Mouse (Mus musculus) CH12.LX (cell line): ENCODE measurements around the gene Creb5.

ENCODE experiments used
- CHD2 ChIP-seq: IDR thresholded peaks from 2 replicates; pipeline ENCODE4 v1.6.1; 2011; ENCODE audit warnings: low read length, improper control_type of control experiment
- CTCF ChIP-seq, 2 experiments: IDR thresholded peaks in 1 of 2; conservative IDR thresholded peaks in 1 of 2; 2 replicates each; pipeline ENCODE4 v1.5.1; 2011 to 2012; ENCODE audit warnings: low read depth in 2 of 2, low read length in 2 of 2, improper control_type of control experiment in 1 of 2, inconsistent platforms in 1 of 2, mild to moderate bottlenecking in 1 of 2, moderate library complexity in 1 of 2
- ELF1 ChIP-seq: IDR thresholded peaks from 2 replicates; pipeline ENCODE4 v1.6.1; 2014; ENCODE audit warnings: low read depth, mild to moderate bottlenecking, inconsistent platforms, low read length, improper control_type of control experiment
- EP300 ChIP-seq: IDR thresholded peaks from 2 replicates; pipeline ENCODE4 v1.6.1; 2011; ENCODE audit warnings: low read length, improper control_type of control experiment
- JUND ChIP-seq: conservative IDR thresholded peaks from 2 replicates; pipeline ENCODE4 v1.6.1; 2011; ENCODE audit warnings: low read depth, low read length, improper control_type of control experiment
- MXI1 ChIP-seq: IDR thresholded peaks from 2 replicates; pipeline ENCODE4 v1.6.1; 2011; ENCODE audit warnings: mild to moderate bottlenecking, low read depth, low read length, improper control_type of control experiment
- MYC ChIP-seq: IDR thresholded peaks from 2 replicates; pipeline ENCODE4 v1.6.1; 2011; ENCODE audit warnings: low read depth, mild to moderate bottlenecking, improper control_type of control experiment, low read length
- NRF1 ChIP-seq: IDR thresholded peaks from 2 replicates; pipeline ENCODE4 v1.6.1; 2014; ENCODE audit warnings: low read depth, mild to moderate bottlenecking, inconsistent platforms, low read length, improper control_type of control experiment, moderate library complexity
- POLR2A ChIP-seq: IDR thresholded peaks from 2 replicates; pipeline ENCODE4 v1.6.1; 2011; ENCODE audit warnings: low read depth, mild to moderate bottlenecking, improper control_type of control experiment, low read length
- POLR2AphosphoS2 ChIP-seq: IDR thresholded peaks from 2 replicates; pipeline ENCODE4 v1.6.1; 2011; ENCODE audit warnings: low read depth, low read length, improper control_type of control experiment
- USF1 ChIP-seq: IDR thresholded peaks from 2 replicates; pipeline ENCODE4 v1.6.1; 2014; ENCODE audit warnings: low read depth, mild to moderate bottlenecking, inconsistent platforms, low read length, improper control_type of control experiment
- USF2 ChIP-seq: conservative IDR thresholded peaks from 2 replicates; pipeline ENCODE4 v1.6.1; 2011; ENCODE audit warnings: low read depth, low read length, improper control_type of control experiment
- ZC3H11A ChIP-seq: IDR thresholded peaks from 2 replicates; pipeline ENCODE4 v1.6.1; 2012; ENCODE audit warnings: low read depth, mild to moderate bottlenecking, inconsistent platforms, low read length, improper control_type of control experiment

GRCm38 (mm10) chr6:53508847-53509494 is 221.9 kb downstream of the Creb5 start:
- no peak for TF ChIP-seq POLR2AphosphoS2
- TF ChIP-seq EP300, result no peak
- TF ChIP-seq NRF1, result no peak
- no peak for TF ChIP-seq CTCF (conservative IDR thresholded peaks at IDR 0.05 in 1 of 2, IDR thresholded peaks at IDR 0.05 in 1 of 2; ENCODE audit: low read depth in 2 of 2, low read length in 2 of 2)
- no peak for TF ChIP-seq MXI1
- no peak for TF ChIP-seq JUND
- TF ChIP-seq ZC3H11A, result no peak
- no peak for TF ChIP-seq POLR2A
- TF ChIP-seq USF2, result no peak
- no peak for TF ChIP-seq MYC
- TF ChIP-seq CHD2, result no peak
- TF ChIP-seq ELF1, result no peak
- TF ChIP-seq USF1, result no peak
